Mouse (Mus musculus) G1E-ER4 (cell line): Measurements from ENCODE around the gene Snx18. TPM values are rescaled to one million over a fixed set of nuclear protein-coding genes. Genes with fewer than 3 reads are reported as not detected.

Source experiments
- GATA1 ChIP-seq: IDR thresholded peaks from one replicate; pipeline ENCODE4 v1.8.0; 2012; ENCODE audit warnings: low read length, inconsistent platforms
- polyA plus RNA-seq: library from polyadenylated mRNA; stranded (reverse); fragments of >175 nt; gene quantifications from 2 replicates; pipeline ENCODE4 v1.2.3, GENCODE M21; 2012

Snx18 gene
- polyA plus RNA-seq = not detected in 2 replicates

GRCm38 (mm10) chr13:113617891-113618823 lies at the start of gene Snx18:
TSS of gene Snx18 (minus strand) at chr13:113618564.
- TF ChIP-seq GATA1 = no peak

- no peak for TF ChIP-seq GATA1
These were observed 45.5 kb upstream of the Snx18 start for GRCm38 (mm10) chr13:113663883-113664282.

- TF ChIP-seq GATA1 = no peak
These were observed 44.9 kb upstream of the Snx18 start, which contains the start of gene Hspb3 for GRCm38 (mm10) chr13:113663151-113663779. TSS of gene Hspb3 (minus strand) at chr13:113663676.

DNA sequence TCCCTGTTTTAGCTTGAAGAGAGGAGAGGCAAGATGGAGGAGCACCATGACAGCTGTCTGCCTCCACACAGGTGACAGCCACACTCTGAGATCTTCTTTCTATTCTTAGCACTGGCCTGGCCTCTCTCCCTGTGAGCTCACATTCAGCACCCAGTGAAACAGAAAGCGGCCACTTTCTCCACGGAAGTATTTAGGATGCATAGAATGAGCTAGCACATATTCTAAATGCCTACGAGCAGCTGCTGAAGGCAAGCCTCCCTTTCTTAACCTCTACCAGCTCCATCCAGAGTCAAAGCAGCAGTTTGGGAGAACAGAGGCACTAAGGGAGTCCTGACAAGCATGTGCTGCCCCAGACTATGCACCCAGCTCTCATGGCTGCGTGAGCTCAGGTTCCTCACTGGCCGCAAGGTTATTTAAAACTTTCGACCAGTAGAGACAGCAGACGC lies 43.5 kb upstream of the Snx18 start:
- no peak for TF ChIP-seq GATA1

GRCm38 (mm10) chr13:113660576-113661310 lies 42.4 kb upstream of the Snx18 start:
- no peak for TF ChIP-seq GATA1

GRCm38 (mm10) chr13:113657204-113657603 lies 38.8 kb upstream of the Snx18 start:
- TF ChIP-seq GATA1 = no peak

DNA sequence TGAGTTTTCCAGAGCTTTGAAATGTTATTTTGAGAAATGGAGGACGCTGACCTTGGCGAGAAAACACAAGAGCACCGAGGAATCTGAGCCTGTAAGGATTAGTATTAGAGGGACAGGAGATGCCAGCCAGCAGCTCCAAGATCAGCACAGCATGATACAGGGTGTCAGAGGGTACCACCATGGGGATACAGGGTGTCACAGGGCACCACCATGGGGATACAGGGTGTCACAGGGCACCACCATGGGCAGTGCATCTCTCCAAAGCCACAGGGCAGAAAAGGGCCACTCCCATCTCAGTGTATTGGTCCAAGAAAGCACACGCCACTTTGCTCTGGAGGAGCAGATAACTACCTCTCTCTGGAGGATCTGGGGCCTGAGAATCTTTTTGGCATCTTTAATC lies 38.3 kb upstream of the Snx18 start:
- no peak for TF ChIP-seq GATA1

GRCm38 (mm10) chr13:113655511-113655910 lies 37.1 kb upstream of the Snx18 start:
- TF ChIP-seq GATA1 = no peak

DNA sequence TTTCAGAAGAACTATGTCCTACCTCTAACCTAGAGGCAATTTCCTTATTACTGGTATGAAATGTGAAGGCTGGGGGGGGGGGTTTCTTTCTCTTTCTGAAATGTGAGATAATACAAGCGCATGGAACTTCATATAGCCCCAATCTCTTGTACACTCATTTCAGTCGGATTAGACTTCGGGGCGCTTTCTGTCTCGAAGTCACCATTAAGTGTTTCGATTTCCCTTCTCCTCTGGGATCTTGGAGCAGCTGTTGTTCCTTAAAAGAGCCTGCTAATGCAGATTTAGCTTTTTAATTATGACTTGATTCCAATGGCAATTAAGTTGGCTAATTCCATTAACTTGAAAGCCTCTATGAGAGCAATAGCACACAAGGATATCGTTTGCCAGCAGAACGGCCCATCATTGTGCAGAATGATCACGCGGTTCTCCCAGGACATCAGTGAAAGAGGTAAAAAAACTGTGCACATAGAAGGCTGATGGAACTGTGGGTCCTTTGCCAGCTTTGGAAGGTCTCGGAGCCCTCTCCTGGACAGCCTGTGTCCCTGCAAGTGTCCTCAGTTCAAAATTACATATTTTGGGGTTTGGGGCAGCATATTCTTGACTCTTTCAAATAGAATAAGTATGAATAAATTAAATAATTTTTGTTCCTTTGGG lies 22.7 kb upstream of the Snx18 start:
- no peak for TF ChIP-seq GATA1

DNA sequence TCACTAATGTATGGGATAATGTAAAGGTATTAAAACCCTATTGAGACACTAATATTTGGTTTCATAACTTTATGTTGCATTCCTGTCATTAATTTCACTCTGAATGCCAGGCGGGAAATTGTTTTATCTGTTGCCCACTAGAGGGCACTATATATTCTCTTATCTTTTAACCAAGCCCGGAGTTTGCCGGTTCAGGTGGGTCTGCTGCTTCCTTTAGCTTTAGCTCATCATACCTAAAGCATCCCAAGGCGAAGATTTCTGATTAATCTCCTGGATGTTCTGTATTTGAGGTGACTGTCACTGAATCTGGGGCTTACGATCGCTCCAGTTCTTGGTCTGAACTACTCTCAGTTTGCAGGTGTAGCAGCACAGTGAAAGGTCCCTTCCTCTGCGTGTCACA lies 20.6 kb upstream of the Snx18 start:
- no peak for TF ChIP-seq GATA1

DNA sequence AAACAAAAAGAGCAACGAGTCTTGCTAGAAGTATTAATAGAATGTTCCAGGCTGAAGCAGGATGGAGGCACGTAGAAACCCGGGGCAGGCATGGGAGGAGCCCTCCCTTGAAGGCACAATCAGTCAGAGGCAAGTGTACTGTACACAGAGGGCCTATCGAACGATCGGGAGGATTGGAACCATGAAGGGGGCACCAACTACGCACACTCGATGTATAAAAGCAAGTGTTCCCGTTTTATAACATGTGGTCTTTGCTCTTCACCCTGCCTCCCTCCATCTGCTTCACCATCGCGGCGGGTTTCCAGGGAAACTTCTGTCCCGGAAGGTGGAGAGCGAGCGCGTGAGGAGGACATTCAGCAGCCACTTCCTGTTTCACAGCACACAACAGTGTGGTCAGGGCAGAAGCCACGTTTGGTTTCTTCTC lies 17.4 kb upstream of the Snx18 start:
- no peak for TF ChIP-seq GATA1

GRCm38 (mm10) chr13:113634732-113635481 lies 16.5 kb upstream of the Snx18 start:
- no peak for TF ChIP-seq GATA1

- TF ChIP-seq GATA1 = no peak
These were observed 14.1 kb upstream of the Snx18 start for GRCm38 (mm10) chr13:113632506-113632905.

DNA sequence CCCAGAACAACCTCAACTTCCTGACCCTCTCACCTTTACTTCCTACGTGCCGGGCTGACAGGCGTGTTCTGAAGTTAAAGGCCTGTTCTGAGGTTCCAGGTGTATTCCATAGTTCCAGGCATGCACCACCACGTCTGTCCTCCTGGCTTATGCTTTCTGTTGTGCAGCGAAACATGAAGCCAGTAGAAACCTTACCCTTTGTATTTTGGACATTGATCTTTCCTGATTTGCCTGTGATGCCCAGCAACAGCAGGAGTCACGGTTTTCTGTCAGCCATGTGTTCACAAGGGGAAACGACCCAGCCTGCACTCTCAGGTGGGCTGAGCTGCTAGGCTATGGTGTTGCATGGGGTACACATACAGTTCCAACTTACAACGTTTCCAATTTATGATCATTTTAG lies 9.2 kb upstream of the Snx18 start:
- no peak for TF ChIP-seq GATA1

- TF ChIP-seq GATA1 = no peak
These were observed 4.5 kb upstream of the Snx18 start for GRCm38 (mm10) chr13:113622865-113623255.
